Mouse (Mus musculus) neutrophil, adult 5-6 weeks (primary cell): ENCODE measurements around the gene Kmt2e. TPM values are rescaled to one million over a fixed set of nuclear protein-coding genes. Genes with fewer than 3 reads are reported as not detected.
"Not testable (repeated sequence)": the region's sequence is repeated elsewhere in the genome, so short reads cannot be mapped to it uniquely, and the experiment has no call there.

Source experiments
- ATAC-seq: fragments of 151-379, 151-347 bp; 2 replicates; pipeline ENCODE4 v1.8.0; 2017; ENCODE audit warnings: mild to moderate bottlenecking, moderate TSS enrichment; ENCODE audit not compliant: insufficient number of reproducible peaks, poor library complexity, low FRiP score, severe bottlenecking; ENCODE audit errors: extremely low read depth
- total RNA-seq: library from RNA; stranded (forward); fragments of 200-1000 nt; gene quantifications from 2 replicates; pipeline ENCODE4 v1.2.3, GENCODE M21; 2017

Gene Kmt2e
- total RNA-seq, 1 experiment from 2014 or later, result 201 TPM

GRCm38 (mm10) chr5:23518673-23519072, 84.4 kb downstream of the Kmt2e start:
- no peak for ATAC-seq

GRCm38 (mm10) chr5:23519679-23520078, 85.4 kb downstream of the Kmt2e start:
- ATAC-seq, result no peak

- no peak for ATAC-seq
These were observed 87.4 kb downstream of the Kmt2e start for GRCm38 (mm10) chr5:23521645-23522044.

GRCm38 (mm10) chr5:23523936-23524335, 89.7 kb downstream of the Kmt2e start:
- no peak for ATAC-seq

- no peak for ATAC-seq
These were observed 90.4 kb downstream of the Kmt2e start for GRCm38 (mm10) chr5:23524621-23525020.

GRCm38 (mm10) chr5:23531100-23531499, 96.9 kb downstream of the Kmt2e start:
- ATAC-seq, result no peak

GRCm38 (mm10) chr5:23531541-23532096, 97.4 kb downstream of the Kmt2e start:
- ATAC-seq, result no peak

GRCm38 (mm10) chr5:23535692-23536091, 101.5 kb downstream of the Kmt2e start:
- no peak for ATAC-seq

- no peak for ATAC-seq
These were observed 117.4 kb downstream of the Kmt2e start for GRCm38 (mm10) chr5:23551687-23552086.

- ATAC-seq, result not testable (repeated sequence)
These were observed 119.1 kb downstream of the Kmt2e start for GRCm38 (mm10) chr5:23553338-23553737.
